Mouse (Mus musculus) natural killer cell, adult 2 months (primary cell): ENCODE results near the gene Dag1.
"Not testable (repeated sequence)": the region's sequence is repeated elsewhere in the genome, so short reads cannot be mapped to it uniquely, and the experiment has no call there.

Experiments
- DNase-seq, 2 experiments: peaks; one replicate each; pipeline ENCODE4 v3.0.0; 2022; ENCODE audit warnings: low spot score in 2 of 2

The Dag1 gene

DNA sequence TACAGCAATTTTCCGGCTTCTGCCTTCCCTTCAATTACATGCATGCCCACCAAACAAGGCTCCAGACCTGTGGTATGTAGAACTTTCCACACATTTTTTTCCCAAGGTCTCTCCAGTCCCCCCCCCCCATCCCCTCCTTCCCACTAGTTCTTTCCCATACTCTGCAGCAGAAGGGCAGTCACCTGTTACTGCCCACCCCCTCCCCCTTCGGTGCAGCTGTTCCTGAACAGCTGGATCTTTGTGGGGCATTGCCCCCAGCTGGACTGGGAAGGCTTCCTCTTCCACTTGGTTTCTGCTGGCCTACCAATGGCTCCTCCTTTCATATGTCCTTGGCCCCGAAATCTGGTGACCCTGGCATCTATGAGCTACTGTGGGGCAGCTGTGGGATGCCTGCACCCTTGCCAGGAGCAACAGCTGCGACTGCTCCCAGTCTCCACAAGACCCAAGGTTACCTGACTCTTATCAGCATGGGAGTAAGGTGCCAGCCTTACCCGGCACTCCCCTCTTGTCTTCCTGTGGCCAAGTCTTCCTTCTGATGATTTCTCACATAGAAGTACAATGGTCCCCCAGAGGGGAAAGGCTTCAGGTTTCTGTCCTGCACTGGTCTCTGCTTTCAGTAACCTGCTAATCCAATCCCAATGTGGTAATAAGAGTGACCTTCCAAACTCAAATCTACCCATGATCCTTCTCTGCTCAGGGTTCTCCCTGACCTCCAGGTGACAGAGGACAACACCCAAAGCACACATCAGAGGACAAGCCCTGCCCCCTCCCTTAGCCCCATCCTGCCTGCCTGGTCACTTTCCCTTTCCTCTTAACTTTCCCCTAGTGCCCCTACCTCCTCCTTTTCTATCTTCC lies 10.9 kb upstream of the Dag1 start:
- DNase-seq: no peak

DNA sequence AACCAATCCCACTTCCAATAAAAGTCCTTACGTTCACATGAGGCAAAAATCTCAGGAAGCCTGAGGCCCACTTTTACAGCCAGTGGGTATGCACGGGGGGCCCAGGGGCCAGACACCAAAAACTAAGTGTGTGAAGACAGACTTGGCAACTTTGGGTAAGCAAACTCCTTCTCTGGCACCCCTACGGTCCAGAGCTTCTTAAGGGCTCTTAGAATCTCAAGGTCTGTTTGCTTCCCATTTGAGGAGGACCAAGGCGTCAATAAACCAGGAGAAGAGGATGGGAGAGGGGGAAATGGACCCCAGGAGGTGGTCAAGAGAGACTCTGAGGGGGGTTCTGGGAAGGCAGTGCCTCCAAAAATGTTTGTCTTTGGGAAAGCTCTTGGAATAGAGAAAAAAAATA lies 9.7 kb upstream of the Dag1 start:
- no peak for DNase-seq

GRCm38 (mm10) chr9:108272691-108273090 lies 8.9 kb upstream of the Dag1 start:
- no peak for DNase-seq

GRCm38 (mm10) chr9:108271941-108272340 lies 8.2 kb upstream of the Dag1 start:
- no peak for DNase-seq

- DNase-seq: not testable (repeated sequence)
Measured at GRCm38 (mm10) chr9:108268701-108269100, 4.9 kb upstream of the Dag1 start.

DNA sequence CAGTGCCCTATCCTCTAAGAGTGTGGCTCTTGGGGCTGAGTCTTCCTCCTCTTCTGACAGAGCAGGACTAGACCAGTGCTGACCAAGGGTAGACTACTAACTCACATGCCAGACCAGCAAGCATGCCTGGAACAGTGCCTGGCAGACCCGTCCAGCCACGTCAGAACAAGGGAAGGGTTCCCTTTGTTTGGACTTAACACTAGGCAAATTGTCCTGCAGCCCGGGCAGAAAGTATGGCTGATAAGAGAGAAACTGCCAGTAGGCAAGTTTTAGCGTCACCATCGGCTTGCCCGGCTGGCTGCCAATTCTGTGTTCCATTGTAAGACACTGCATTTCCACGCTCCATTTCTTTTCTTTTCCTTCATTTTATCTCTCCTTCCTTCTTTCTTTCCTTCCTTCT lies 3.9 kb upstream of the Dag1 start:
- DNase-seq: no peak

- DNase-seq: peak in 1 of 2 experiments; percentile 21
Measured at GRCm38 (mm10) chr9:108266261-108266935, 2.6 kb upstream of the Dag1 start.

DNA sequence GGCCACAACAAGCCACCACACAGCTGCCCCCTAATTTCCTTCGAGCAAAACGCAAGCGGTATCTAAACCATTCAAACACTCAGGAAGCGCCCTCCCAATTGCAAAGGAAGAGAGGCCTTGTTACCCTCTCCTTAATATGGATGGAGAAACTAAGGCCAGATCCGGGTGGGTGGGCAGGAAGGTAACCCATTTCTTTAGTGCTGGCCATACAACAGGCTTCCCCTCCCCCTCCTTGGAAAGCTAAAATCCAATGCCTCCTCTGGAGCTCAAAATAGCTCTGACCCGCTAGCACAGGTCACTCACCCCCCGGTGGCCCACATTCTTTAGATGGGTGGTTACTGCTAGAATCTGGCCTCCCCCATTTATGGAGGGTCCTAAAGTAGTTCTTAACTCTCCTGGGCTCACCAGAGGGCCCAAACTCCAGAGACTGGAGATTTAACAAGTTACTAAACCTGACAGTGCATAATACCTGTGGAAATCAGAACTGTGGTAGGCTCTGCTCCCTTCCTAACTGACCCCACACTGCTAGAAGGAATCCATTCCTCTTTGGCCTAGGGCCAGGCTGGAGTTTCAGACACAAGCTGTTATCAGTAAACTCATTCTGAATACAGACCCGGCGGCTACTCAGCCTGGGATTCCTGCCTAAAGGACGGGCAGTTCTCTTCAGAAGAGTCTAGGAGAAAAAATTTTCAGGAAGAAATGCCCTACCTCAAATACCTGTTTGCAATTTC lies 598 bp upstream of the Dag1 start:
- DNase-seq: no peak

DNA sequence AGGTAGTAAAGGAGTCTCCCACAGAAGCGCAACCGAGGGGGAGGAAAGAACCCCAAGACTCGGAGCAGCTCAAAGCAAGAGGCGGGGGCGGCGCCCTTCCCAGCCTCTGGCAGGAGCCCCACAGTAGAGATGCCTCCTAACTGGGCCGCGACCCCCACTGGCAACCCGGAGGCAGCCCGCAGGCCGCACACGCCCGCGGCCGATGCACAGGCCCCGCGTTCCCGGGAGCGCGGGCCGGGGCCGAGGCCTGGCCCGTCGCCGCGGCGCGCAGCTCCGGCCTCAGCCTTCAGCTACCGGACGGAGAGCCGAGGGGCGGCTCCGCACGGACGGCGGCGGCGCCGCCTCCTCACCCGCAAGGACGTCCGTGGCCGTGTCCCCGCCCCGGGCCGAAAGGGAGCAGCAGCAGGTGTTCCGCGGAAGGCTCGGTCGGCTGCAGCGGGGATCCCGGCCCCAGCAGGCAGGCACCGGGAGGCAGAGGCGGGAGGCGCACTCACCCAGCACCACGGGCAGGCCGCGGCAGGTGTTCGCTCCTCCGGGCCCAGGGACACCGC lies 552 bp downstream of the Dag1 start:
- DNase-seq: peak in 1 of 2 experiments; percentile 12

DNA sequence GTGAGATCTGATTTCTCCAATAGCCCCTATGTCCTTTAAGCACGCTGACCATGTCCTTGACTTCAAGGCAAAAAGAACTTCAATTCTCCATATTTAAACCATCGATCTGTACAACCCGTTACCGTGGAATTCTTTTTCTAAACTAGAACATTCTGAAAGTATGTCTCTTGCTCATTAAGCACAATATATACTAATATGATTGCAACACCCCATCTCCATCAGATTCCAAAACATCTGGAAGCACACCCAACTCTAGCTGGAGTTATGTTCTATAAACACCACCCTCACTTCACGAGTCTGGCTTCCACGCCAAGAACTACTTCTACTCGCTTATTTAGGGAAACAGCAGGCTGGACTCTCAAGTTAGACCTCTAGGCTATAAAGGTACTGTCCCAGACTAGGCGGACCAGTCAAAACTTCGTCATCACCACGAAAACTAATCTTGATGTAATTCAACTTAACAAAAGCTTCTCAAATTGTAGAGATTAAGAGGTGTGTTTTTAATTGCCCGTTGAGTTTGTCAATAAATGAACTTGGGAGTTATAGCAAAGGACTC lies 1.2 kb downstream of the Dag1 start:
- DNase-seq: no peak

GRCm38 (mm10) chr9:108261865-108262264 lies 1.9 kb downstream of the Dag1 start:
- DNase-seq: no peak

DNA sequence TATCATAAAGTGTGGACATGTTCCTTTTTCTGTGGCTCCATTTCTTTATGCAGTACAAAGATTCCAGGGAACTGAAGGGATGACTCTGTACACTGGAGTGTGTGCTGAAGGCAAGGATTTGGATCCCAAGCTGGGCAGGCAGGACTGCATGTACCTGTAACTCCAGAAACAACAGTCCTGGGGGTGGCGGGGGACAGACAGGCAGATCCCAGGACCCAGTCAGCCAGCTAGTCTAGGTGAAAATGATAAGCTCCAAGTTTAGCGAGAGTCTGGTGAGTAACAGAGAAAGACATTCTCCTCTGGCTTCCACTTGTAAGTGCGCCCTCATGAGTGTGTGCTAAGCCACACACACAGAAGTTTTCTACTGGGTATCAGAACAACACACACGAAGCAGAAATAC lies 3.2 kb downstream of the Dag1 start:
- no peak for DNase-seq

- no peak for DNase-seq
Measured at GRCm38 (mm10) chr9:108252766-108253165, 11.0 kb downstream of the Dag1 start.

DNA sequence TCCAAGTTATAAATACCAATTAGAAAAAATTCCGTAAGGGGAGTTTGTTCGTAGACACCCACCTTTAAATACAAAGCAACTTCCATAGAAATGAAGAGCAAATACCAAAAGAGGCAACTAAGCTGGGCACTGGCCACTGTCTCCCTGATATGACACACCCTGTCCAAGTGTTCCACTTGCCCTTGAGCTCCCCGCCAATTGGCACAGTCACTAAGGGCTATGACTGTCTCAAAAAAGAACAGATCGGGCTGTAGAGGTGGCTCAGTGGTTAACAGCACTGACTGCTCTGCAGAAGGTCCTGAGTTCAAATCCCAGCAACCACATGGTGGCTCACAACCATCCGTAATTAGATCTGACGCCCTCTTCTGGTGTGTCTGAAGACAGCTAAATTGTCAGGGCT lies 11.9 kb downstream of the Dag1 start:
- DNase-seq: no peak

GRCm38 (mm10) chr9:108248957-108249356 lies 14.8 kb downstream of the Dag1 start:
- DNase-seq: no peak

- DNase-seq: no peak
Measured at GRCm38 (mm10) chr9:108244984-108245383, 18.8 kb downstream of the Dag1 start.

DNA sequence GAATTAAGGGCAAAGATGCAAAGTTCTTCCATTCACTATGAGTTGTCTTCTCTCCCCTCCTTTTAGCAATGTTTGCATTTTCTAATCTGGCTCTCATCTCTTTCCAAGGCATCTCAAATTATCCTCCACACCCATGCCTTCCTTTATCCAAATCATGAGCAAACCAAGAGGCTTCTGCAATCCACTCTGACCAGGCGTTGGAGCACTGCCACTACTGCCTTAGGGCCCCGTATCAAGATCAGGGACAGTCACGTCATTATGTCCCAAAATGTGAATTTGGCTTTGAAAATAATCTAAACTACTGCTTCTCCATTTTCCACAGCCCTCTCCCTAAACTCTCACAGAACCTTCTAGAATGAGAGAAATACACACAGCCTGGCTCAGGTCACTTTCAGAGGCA lies 19.2 kb downstream of the Dag1 start:
- no peak for DNase-seq

DNA sequence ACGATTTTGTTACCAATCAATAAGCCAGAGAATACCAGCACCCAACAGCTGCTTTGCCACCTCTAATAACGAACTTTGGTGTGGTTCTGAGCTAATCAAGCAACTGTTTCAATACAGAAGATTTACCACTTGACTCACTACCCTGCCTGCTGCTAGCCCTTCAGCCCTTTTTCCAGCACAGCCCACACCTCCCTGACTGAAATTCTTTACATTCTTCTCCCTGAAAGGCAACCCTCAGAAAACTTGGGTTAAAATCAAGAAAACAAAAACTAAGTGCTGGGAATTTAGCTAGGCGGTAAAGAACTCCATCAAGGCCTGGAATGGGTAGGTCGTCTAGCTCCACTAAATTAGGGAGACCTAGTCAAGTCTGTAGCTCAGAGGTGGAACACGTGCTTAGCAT lies 23.8 kb downstream of the Dag1 start:
- no peak for DNase-seq

GRCm38 (mm10) chr9:108238831-108239230 lies 24.9 kb downstream of the Dag1 start:
- DNase-seq: no peak

DNA sequence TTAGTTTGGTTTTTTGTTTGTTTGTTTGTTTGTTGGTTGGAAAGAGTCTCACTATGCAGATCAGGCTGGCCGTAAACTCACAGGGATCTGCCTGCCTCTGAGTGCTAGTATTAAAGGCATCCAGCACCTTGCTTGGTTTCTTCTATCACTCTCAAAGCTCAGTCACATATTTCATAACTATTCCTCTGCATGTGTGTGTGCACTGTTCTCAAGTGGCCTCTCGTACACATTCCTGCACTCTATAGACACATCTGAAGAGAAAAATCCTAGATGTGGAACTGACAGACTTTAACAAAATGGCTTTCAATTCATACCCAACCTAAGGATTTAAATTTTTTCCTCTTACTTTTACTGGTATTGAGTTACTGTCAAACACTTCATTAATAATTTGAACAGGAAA lies 25.4 kb downstream of the Dag1 start:
- no peak for DNase-seq

GRCm38 (mm10) chr9:108234682-108235081 lies 29.1 kb downstream of the Dag1 start:
- no peak for DNase-seq

- no peak for DNase-seq
Measured at GRCm38 (mm10) chr9:108232908-108233307, 30.9 kb downstream of the Dag1 start.
